Mouse (Mus musculus) stomach, embryonic 16.5 days (tissue): ENCODE measurements around the gene Tmub2. TPM values are rescaled to one million over a fixed set of nuclear protein-coding genes. Genes with fewer than 3 reads are reported as not detected.

Experiments used
- ATAC-seq: fragments of 200-750 bp; cut with Nextera tagmentation; 2 replicates; pipeline ENCODE4 v1.8.0; 2017; ENCODE audit warnings: moderate number of reproducible peaks, moderate TSS enrichment; ENCODE audit not compliant: insufficient read depth, low FRiP score
- H3K27ac ChIP-seq: fragments of 300-500 bp; sonication (generic); 2 replicates; pipeline ENCODE4 v1.5.1; 2014; ENCODE audit warnings: low read length
- H3K27me3 ChIP-seq: fragments of 300-500 bp; sonication (generic); 2 replicates; pipeline ENCODE4 v1.6.1; 2014; ENCODE audit warnings: low read length, control low read depth, mixed read lengths; ENCODE audit not compliant: control insufficient read depth, insufficient read depth
- H3K36me3 ChIP-seq: fragments of 300-500 bp; sonication (generic); 2 replicates; pipeline ENCODE4 v1.6.1; 2014; ENCODE audit warnings: low read length; ENCODE audit not compliant: control insufficient read depth, insufficient read depth
- H3K4me1 ChIP-seq: fragments of 300-500 bp; sonication (generic); 2 replicates; pipeline ENCODE4 v1.6.1; 2014; ENCODE audit warnings: low read length, control low read depth, mixed read lengths; ENCODE audit not compliant: control insufficient read depth, insufficient read depth
- H3K4me2 ChIP-seq: fragments of 300-500 bp; sonication (generic); 2 replicates; pipeline ENCODE4 v1.6.1; 2014; ENCODE audit warnings: low read depth, low read length, mixed read lengths
- H3K4me3 ChIP-seq: fragments of 300-500 bp; sonication (generic); replicated peaks from 2 replicates; pipeline ENCODE4 v1.5.1; 2014; ENCODE audit warnings: mild to moderate bottlenecking, low read length
- H3K9ac ChIP-seq: fragments of 300-500 bp; sonication (generic); 2 replicates; pipeline ENCODE4 v1.6.1; 2014; ENCODE audit warnings: low read length
- H3K9me3 ChIP-seq: fragments of 300-500 bp; sonication (generic); replicated peaks from 2 replicates; pipeline ENCODE4 v1.6.1; 2016; ENCODE audit warnings: low read length, control low read depth; ENCODE audit not compliant: control insufficient read depth
- WGBS: fragments of 180-500 bp; shearing (Covaris S2); extraction: QIAGEN DNeasy Blood & Tissue Kit; methylation state at CpG from one replicate; pipeline ENCODE4 v1.1.7; 2014; 5-methylcytosine and 5-hydroxymethylcytosine counted together
- polyA plus RNA-seq: library from polyadenylated mRNA; unstranded; fragments of >200 nt; fragmentation: Nextera tagmentation; extraction: Ambion mirVana; gene quantifications from 2 replicates; pipeline ENCODE4 v1.2.1, GENCODE M21; 2015

The Tmub2 gene
- polyA plus RNA-seq, 1 experiment from 2014 or later = 53.0 TPM

DNA sequence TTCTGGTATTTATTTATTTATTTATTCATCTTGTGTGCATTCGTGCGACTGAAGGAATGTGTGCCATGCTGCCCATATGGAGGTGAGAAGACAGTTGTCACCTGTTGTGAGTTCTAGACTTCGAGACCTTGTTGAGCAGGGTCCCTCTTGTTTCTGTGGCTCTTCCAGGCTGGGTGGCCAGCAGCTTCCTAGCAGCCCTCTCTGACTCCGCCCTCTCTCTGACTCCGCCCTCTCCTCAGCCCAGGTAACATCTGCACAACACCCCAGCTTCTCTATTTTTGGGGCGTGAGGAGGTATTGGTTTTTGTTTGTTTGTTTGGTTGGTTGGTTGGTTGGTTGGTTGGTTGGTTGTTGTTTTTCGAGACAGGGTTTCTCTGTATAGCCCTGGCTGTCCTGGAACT lies 43.1 kb downstream of the Tmub2 start:
- no peak overlapping the region for H3K27ac ChIP-seq
- H3K9ac ChIP-seq = no peak overlapping the region
- H3K9me3 ChIP-seq = no peaks in the 10 kb centered on the region
- H3K4me3 ChIP-seq = no peak overlapping the region
- no peaks in the 10 kb centered on the region for H3K36me3 ChIP-seq
- WGBS = 72% methylated on average over 7 of the region's 7 CpGs
- no peaks in the 10 kb centered on the region for H3K4me1 ChIP-seq
- no peaks in the 10 kb centered on the region for H3K27me3 ChIP-seq
- ATAC-seq = no peak
- no peak overlapping the region for H3K4me2 ChIP-seq

DNA sequence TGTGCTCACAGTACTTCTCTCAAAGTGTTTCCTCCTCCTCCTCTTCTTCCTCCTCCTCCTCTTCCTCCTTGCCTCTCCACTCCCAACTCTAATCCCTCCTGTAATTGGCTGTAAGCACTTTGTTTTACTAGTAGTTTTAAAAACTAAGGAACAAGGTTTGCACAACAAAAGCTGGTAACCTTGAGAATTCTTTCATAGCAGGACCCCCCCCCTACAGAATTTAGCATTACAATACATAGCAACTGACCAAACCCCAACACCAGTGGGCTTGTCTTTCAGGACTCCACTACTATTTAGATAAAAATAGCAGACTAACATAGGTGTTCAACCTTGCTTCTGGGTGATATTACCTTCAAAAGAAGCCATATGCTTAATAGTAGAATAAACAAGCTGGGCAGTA lies 44.8 kb downstream of the Tmub2 start:
- no peak overlapping the region for H3K4me3 ChIP-seq
- H3K36me3 ChIP-seq = no peaks in the 10 kb centered on the region
- H3K9me3 ChIP-seq = no peaks in the 10 kb centered on the region
- no peaks in the 10 kb centered on the region for H3K27me3 ChIP-seq
- H3K4me1 ChIP-seq = no peaks in the 10 kb centered on the region
- H3K4me2 ChIP-seq = no peak overlapping the region
- H3K9ac ChIP-seq = no peak overlapping the region
- no peak for ATAC-seq
- H3K27ac ChIP-seq = no peak overlapping the region

DNA sequence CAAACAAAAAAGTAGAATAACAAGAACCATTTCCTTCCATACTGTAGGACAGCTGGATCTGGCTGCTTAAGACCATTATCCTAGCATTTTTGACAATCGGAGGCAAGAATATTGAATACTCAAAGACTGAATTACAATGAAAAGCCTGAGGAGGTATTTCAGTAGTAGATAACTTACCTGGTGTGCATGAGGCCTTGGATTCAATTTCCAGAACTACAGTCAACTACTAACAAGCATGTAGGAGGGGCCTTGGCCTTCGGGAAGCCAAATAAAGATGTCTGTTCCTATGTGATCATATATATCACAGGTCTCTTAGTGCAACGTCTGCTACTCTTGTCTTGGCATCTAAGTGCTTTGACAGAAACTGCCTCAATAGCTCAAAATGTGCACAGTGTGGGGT lies 45.3 kb downstream of the Tmub2 start:
- 76% methylated on average over 3 of the region's 3 CpGs for WGBS
- Histone ChIP-seq H3K36me3 (no peaks in the 10 kb centered on the region), H3K4me3 (no peak overlapping the region), H3K9ac (no peak overlapping the region), H3K4me1 (no peaks in the 10 kb centered on the region), H3K4me2 (no peak overlapping the region), H3K27me3 (no peaks in the 10 kb centered on the region), H3K9me3 (no peaks in the 10 kb centered on the region), H3K27ac (no peak overlapping the region)
- ATAC-seq = no peak

DNA sequence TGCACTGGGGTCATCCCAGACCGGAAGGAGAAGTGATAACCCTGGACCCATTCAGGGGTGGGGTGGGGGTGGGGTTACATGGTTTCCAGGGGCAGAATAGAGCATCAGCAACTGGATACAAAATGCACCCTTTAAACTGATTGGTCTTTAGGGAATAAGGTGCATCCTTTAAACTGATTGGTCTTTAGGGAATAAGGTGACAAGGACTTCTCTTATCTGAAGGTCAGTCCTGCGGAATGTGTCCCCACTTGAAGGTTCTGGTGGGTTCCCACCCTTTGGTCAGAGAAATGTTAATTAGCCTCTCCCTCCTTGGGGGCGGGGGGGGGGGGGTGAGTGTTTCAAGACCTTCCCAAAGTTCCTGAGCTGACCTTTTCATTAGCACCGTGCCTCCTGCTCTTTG lies 47.1 kb downstream of the Tmub2 start:
- no peak overlapping the region for H3K9ac ChIP-seq
- no peaks in the 10 kb centered on the region for H3K4me1 ChIP-seq
- no peak overlapping the region for H3K4me3 ChIP-seq
- no peaks in the 10 kb centered on the region for H3K27me3 ChIP-seq
- H3K27ac ChIP-seq = no peak overlapping the region
- H3K36me3 ChIP-seq = no peaks in the 10 kb centered on the region
- ATAC-seq = no peak
- WGBS = 40% methylated on average over 4 of the region's 4 CpGs
- no peaks in the 10 kb centered on the region for H3K9me3 ChIP-seq
- no peak overlapping the region for H3K4me2 ChIP-seq

DNA sequence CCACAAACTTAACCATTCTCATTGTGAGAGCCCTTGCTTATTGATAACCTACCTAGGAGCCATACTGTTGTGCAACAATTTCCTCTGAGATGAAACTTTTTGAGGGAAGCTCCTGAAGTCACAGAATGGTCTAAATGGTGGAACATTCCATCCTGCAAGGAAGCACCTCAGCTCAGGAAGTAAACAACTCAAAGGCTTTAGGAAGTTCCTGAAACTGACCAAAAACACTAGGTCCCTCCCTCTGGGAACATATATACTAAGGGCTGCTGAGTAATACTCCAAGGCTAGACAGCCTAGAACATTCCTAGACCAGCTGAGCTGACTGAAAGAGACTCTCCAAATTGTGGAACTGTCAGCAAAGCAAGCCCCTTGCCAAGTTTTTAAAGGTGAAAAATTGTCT lies 48.3 kb downstream of the Tmub2 start:
- no peak overlapping the region for H3K27ac ChIP-seq
- no peak overlapping the region for H3K9ac ChIP-seq
- H3K9me3 ChIP-seq = no peaks in the 10 kb centered on the region
- no peak overlapping the region for H3K4me3 ChIP-seq
- no peaks in the 10 kb centered on the region for H3K4me1 ChIP-seq
- H3K36me3 ChIP-seq = no peaks in the 10 kb centered on the region
- H3K27me3 ChIP-seq = no peaks in the 10 kb centered on the region
- no peak for ATAC-seq
- no peak overlapping the region for H3K4me2 ChIP-seq

DNA sequence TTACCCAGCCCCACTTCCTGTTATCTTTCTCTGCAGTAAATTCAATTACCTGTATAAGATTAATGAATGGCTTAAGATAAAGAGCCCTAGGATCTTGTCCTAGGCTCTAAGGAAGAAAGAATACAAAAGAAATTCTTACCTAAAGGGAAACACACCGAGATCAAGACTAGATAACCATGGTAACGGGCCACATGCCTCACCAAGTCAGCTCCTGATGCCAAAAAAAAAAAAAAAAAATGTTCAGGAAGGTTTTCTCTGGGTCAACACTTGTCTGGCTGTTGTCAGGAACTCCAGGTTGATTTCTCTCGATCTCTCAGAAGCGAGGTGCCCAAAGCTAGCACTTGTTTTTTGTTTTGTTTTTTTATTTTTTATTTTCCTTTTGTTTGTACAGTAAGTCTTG lies 49.3 kb downstream of the Tmub2 start:
- H3K4me2 ChIP-seq = no peak overlapping the region
- WGBS = 40% methylated on average over 4 of the region's 4 CpGs
- H3K9ac ChIP-seq = no peak overlapping the region
- no peak for ATAC-seq
- no peak overlapping the region for H3K4me3 ChIP-seq
- H3K9me3 ChIP-seq = no peaks in the 10 kb centered on the region
- no peaks in the 10 kb centered on the region for H3K27me3 ChIP-seq
- no peaks in the 10 kb centered on the region for H3K4me1 ChIP-seq
- H3K27ac ChIP-seq = no peak overlapping the region
- no peaks in the 10 kb centered on the region for H3K36me3 ChIP-seq

DNA sequence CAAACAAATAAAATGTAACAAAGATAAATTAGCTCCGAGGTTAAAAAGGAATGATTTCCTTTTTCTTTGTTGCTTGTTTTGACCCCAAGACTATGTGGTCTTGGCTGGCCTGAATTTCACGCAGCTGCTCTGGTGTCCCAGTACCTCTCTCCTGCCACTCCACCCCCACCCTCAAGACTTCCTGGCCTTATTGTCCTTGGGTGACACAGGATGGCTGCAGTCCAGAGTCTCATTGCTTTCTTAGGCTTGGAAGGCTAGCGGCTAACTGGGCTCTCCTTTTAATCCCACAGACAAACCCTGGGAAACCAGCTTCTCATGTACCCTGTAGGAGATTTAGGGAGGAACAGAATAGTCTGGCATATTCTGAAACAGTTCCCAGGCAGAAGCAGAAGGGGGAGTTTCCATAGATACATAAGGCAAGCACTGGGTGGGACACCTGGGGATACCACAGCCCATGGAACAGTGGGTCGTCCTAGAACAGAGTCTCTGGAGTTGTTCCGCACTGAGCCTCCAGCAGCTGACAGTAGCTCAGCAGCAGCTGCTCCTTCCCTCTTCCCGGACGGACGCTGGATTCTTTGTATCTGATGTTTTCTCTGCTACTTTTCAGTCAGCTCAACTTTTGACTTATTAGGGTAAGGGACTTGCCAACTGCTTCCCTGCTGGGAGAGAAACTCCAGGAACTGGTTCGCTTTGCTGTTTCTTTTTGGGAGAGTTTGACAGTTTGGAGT lies 50.4 kb downstream of the Tmub2 start:
- Histone ChIP-seq H3K9me3 (no peaks in the 10 kb centered on the region), H3K36me3 (no peaks in the 10 kb centered on the region), H3K27me3 (no peaks in the 10 kb centered on the region), H3K4me3 (no peak overlapping the region), H3K4me2 (no peak overlapping the region), H3K4me1 (no peaks in the 10 kb centered on the region), H3K27ac (peak overlapping the region; percentile 33; the same call in 1 of the 2 replicates), H3K9ac (peak overlapping the region; percentile 33)
- 24% methylated on average over 9 of the region's 9 CpGs for WGBS
- ATAC-seq = no peak

DNA sequence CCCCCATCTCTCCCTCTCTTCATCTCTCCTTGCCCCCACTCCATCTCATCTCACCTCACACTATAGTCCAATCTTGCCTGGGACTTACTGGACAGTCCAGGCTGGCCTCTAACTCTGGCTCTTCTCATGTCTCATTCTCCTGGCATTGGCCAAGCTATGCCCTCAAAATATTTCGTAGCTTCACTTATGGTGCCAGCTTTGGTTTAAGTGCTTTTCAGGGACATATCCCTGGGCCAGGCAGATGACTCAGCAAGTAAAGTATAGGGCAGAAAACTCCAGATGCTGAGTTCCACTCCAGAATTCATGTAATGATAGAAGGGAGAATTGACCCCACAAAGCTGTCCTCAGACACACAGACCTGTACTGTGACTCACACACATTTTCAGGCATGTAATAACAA lies 51.5 kb downstream of the Tmub2 start:
- H3K9me3 ChIP-seq = no peaks in the 10 kb centered on the region
- no peak for ATAC-seq
- H3K4me3 ChIP-seq = no peak overlapping the region
- 80% methylated on average over 1 of the region's 1 CpGs for WGBS
- H3K27ac ChIP-seq = no peak overlapping the region
- H3K36me3 ChIP-seq = no peaks in the 10 kb centered on the region
- H3K4me1 ChIP-seq = no peaks in the 10 kb centered on the region
- H3K4me2 ChIP-seq = no peak overlapping the region
- H3K27me3 ChIP-seq = no peaks in the 10 kb centered on the region
- no peak overlapping the region for H3K9ac ChIP-seq

DNA sequence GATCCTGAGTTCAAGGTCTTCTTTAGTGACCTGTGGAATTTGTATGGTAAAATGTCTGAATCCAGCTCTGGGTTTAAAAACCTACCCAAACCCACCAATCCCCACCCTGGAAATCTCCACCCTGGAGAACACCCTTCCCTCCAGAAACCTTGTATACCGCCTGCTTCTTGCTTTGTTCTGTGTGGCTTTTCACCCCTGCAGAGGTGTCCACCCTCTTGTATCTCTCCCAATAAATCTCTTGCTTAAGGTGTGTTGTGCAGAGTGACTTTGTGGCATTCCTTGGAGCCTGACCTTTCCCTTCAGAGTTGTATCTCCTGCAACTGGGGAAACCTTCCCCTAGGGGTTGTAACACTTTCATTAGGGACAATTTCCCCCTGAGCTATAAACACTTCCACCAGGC lies 53.2 kb downstream of the Tmub2 start:
- 71% methylated on average over 1 of the region's 1 CpGs for WGBS
- Histone ChIP-seq H3K9me3 (no peaks in the 10 kb centered on the region), H3K9ac (no peak overlapping the region), H3K27ac (no peak overlapping the region), H3K27me3 (no peaks in the 10 kb centered on the region), H3K4me1 (no peaks in the 10 kb centered on the region), H3K4me2 (no peak overlapping the region), H3K4me3 (no peak overlapping the region), H3K36me3 (no peaks in the 10 kb centered on the region)
- no peak for ATAC-seq

DNA sequence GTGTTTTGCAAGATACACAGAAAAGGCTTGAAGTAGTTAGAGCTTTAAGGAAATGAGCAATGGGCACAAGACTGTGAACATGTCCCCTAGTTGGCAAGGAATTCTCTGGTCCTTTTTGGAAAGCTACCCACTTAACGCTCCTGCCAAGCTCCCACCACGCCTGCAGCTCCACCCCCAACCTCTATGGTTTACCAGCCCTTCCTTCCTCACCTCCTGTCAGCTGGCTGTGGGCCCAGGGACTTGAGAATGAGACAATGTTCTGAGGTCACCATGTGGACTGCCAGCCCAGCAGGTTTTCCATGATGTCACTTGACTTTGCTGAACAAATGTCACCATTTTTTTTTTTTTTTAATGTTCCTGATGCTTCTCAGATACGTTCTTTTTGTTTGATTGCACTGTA lies 53.8 kb downstream of the Tmub2 start:
- WGBS = 26% methylated on average over 3 of the region's 3 CpGs
- Histone ChIP-seq H3K9me3 (no peaks in the 10 kb centered on the region), H3K4me1 (no peaks in the 10 kb centered on the region), H3K4me2 (no peak overlapping the region), H3K9ac (no peak overlapping the region), H3K27ac (no peak overlapping the region), H3K4me3 (no peak overlapping the region), H3K27me3 (no peaks in the 10 kb centered on the region), H3K36me3 (no peaks in the 10 kb centered on the region)
- ATAC-seq = no peak
